Mouse (Mus musculus) testis, adult 2 months (tissue): ENCODE results near the gene Psme2.
A peak's percentile ranks its signal among the peaks of the same experiment; 100 is the strongest.

Experiments
- CTCF ChIP-seq: fragments of 200-500 bp; IDR thresholded peaks from 2 replicates; pipeline ENCODE4 v1.5.1; 2012; ENCODE audit warnings: low read depth, mild to moderate bottlenecking, inconsistent platforms, low read length, moderate library complexity; ENCODE audit not compliant: control insufficient read depth, insufficient read depth, insufficient replicate concordance
- POLR2A ChIP-seq: fragments of 200-500 bp; IDR thresholded peaks from 2 replicates; pipeline ENCODE4 v1.6.1; 2012; ENCODE audit warnings: low read depth, mild to moderate bottlenecking, inconsistent platforms, low read length, moderate library complexity; ENCODE audit not compliant: control insufficient read depth

- 0 out of 2 replicates have a peak, but pooled peaks have one; percentile 28 for TF ChIP-seq POLR2A
- no peak for TF ChIP-seq CTCF
These were observed 27.7 kb upstream of the Psme2 start for GRCm38 (mm10) chr14:55618486-55619195.
